Mouse (Mus musculus) lung, postnatal 0 days (tissue): Measurements from ENCODE around the gene Uimc1. TPM values are rescaled to one million over a fixed set of nuclear protein-coding genes. Genes with fewer than 3 reads are reported as not detected.

Experiments
- ATAC-seq: fragments of 200-750 bp; cut with Nextera tagmentation; 2 replicates; pipeline ENCODE4 v1.8.0; 2017; ENCODE audit warnings: moderate library complexity
- DNase-seq: peaks from one replicate; pipeline ENCODE4 v3.0.0-alpha.2; 2016; ENCODE audit warnings: low spot score
- H3K27ac ChIP-seq: fragments of 300-500 bp; sonication (generic); 2 replicates; pipeline ENCODE4 v1.5.1; 2014; ENCODE audit warnings: antibody characterized with exemption, mild to moderate bottlenecking, low read length, mixed read lengths
- H3K27me3 ChIP-seq: fragments of 300-500 bp; sonication (generic); replicated peaks from 2 replicates; pipeline ENCODE4 v1.6.1; 2014; ENCODE audit warnings: low read length, mixed read lengths; ENCODE audit not compliant: insufficient read depth
- H3K36me3 ChIP-seq: fragments of 300-500 bp; sonication (generic); 2 replicates; pipeline ENCODE4 v1.6.1; 2014; ENCODE audit warnings: low read length, mixed read lengths; ENCODE audit not compliant: insufficient read depth
- H3K4me1 ChIP-seq: fragments of 300-500 bp; sonication (generic); 2 replicates; pipeline ENCODE4 v1.6.1; 2014; ENCODE audit warnings: antibody characterized with exemption, low read depth, low read length, mixed read lengths; ENCODE audit not compliant: insufficient read depth
- H3K4me2 ChIP-seq: fragments of 300-500 bp; sonication (generic); replicated peaks from 2 replicates; pipeline ENCODE4 v1.6.1; 2014; ENCODE audit warnings: low read depth, mild to moderate bottlenecking, low read length, moderate library complexity, mixed read lengths
- H3K4me3 ChIP-seq: fragments of 300-500 bp; sonication (generic); 2 replicates; pipeline ENCODE4 v1.5.1; 2014; ENCODE audit warnings: low read depth, low read length
- H3K9ac ChIP-seq: fragments of 300-500 bp; sonication (generic); replicated peaks from 2 replicates; pipeline ENCODE4 v1.6.1; 2014; ENCODE audit warnings: low read depth, mild to moderate bottlenecking
- H3K9me3 ChIP-seq: fragments of 300-500 bp; sonication (generic); 2 replicates; pipeline ENCODE4 v1.6.1; 2016; ENCODE audit warnings: low read length, mixed read lengths
- CTCF ChIP-seq: IDR thresholded peaks from 2 replicates; pipeline ENCODE4 v1.5.1; 2016; ENCODE audit warnings: antibody characterized with exemption, mild to moderate bottlenecking
- EP300 ChIP-seq: IDR thresholded peaks from 2 replicates; pipeline ENCODE4 v1.6.1; 2016; ENCODE audit warnings: antibody characterized with exemption, mild to moderate bottlenecking, control low read depth
- WGBS: fragments of 180-500 bp; shearing (Covaris S2); extraction: QIAGEN DNeasy Blood & Tissue Kit; methylation state at CpG from one replicate; pipeline ENCODE4 v1.1.7; 2014; 5-methylcytosine and 5-hydroxymethylcytosine counted together
- polyA plus RNA-seq: library from polyadenylated mRNA; unstranded; fragments of >200 nt; fragmentation: Nextera tagmentation; extraction: Ambion mirVana; gene quantifications from 2 replicates; pipeline ENCODE4 v1.2.1, GENCODE M21; 2015

Gene Uimc1
- polyA plus RNA-seq, 1 experiment from 2014 or later = 21.6 TPM

GRCm38 (mm10) chr13:55017154-55017897, 82.8 kb downstream of the Uimc1 start:
- ATAC-seq = no peak
- no peak overlapping the region for H3K4me3 ChIP-seq
- H3K36me3 ChIP-seq = no peaks in the 10 kb centered on the region
- WGBS = 65% methylated on average over 12 of the region's 12 CpGs
- no peak overlapping the region for H3K9ac ChIP-seq
- H3K4me2 ChIP-seq = no peak overlapping the region
- H3K27me3 ChIP-seq = no peaks in the 10 kb centered on the region
- no peaks in the 10 kb centered on the region for H3K4me1 ChIP-seq
- TF ChIP-seq CTCF = no peak
- no peak for TF ChIP-seq EP300
- H3K27ac ChIP-seq = no peak overlapping the region
- no peaks in the 10 kb centered on the region for H3K9me3 ChIP-seq
- peak; percentile 9 for DNase-seq

GRCm38 (mm10) chr13:55014451-55014850, 85.6 kb downstream of the Uimc1 start:
- H3K27ac ChIP-seq = no peak overlapping the region
- H3K9ac ChIP-seq = no peak overlapping the region
- DNase-seq (no peak), ATAC-seq (no peak)
- H3K4me1 ChIP-seq = no peaks in the 10 kb centered on the region
- 62% methylated on average over 9 of the region's 9 CpGs for WGBS
- no peaks in the 10 kb centered on the region for H3K36me3 ChIP-seq
- H3K4me3 ChIP-seq = no peak overlapping the region
- no peak overlapping the region for H3K4me2 ChIP-seq
- TF ChIP-seq EP300 (no peak), CTCF (no peak)
- no peaks in the 10 kb centered on the region for H3K9me3 ChIP-seq
- no peaks in the 10 kb centered on the region for H3K27me3 ChIP-seq

- H3K36me3 ChIP-seq = no peaks in the 10 kb centered on the region
Measured at GRCm38 (mm10) chr13:55013702-55014344, 86.3 kb downstream of the Uimc1 start.

GRCm38 (mm10) chr13:55011981-55012478, 88.1 kb downstream of the Uimc1 start:
- 4% methylated on average over 14 of the region's 14 CpGs for WGBS
- Histone ChIP-seq H3K4me2 (no peak overlapping the region), H3K27ac (no peak overlapping the region), H3K9me3 (no peaks in the 10 kb centered on the region), H3K4me3 (no peak overlapping the region), H3K4me1 (no peaks in the 10 kb centered on the region), H3K36me3 (no peaks in the 10 kb centered on the region), H3K9ac (no peak overlapping the region), H3K27me3 (no peaks in the 10 kb centered on the region)
- TF ChIP-seq CTCF (peak; percentile 50), EP300 (no peak)
- DNase-seq (no peak), ATAC-seq (peak; percentile 25; the same call in 1 of the 2 replicates)

More at GRCm38 (mm10) chr13:55013702-55014344, 86.3 kb downstream of the Uimc1 start:
- no peak overlapping the region for H3K9ac ChIP-seq
- DNase-seq (peak; percentile 12), ATAC-seq (no peak)
- H3K4me1 ChIP-seq = no peaks in the 10 kb centered on the region
- H3K27ac ChIP-seq = no peak overlapping the region
- WGBS = 38% methylated on average over 9 of the region's 9 CpGs
- no peaks in the 10 kb centered on the region for H3K9me3 ChIP-seq
- H3K4me2 ChIP-seq = no peak overlapping the region
- no peaks in the 10 kb centered on the region for H3K27me3 ChIP-seq
- no peak overlapping the region for H3K4me3 ChIP-seq
- TF ChIP-seq CTCF (peak; percentile 40), EP300 (no peak)

- Histone ChIP-seq H3K27ac (no peak overlapping the region), H3K4me1 (no peaks in the 10 kb centered on the region), H3K36me3 (no peaks in the 10 kb centered on the region), H3K9me3 (no peaks in the 10 kb centered on the region), H3K4me3 (no peak overlapping the region), H3K4me2 (no peak overlapping the region), H3K27me3 (no peaks in the 10 kb centered on the region), H3K9ac (no peak overlapping the region)
- WGBS = 83% methylated on average over 14 of the region's 15 CpGs
- no peak for DNase-seq
- no peak for ATAC-seq
- TF ChIP-seq EP300 (no peak), CTCF (no peak)
Measured at GRCm38 (mm10) chr13:55011103-55011502, 89.0 kb downstream of the Uimc1 start.

GRCm38 (mm10) chr13:55008589-55008988, 91.5 kb downstream of the Uimc1 start:
- H3K36me3 ChIP-seq = no peaks in the 10 kb centered on the region
- H3K27ac ChIP-seq = no peak overlapping the region
- DNase-seq (no peak), ATAC-seq (no peak)
- no peaks in the 10 kb centered on the region for H3K27me3 ChIP-seq
- H3K4me2 ChIP-seq = no peak overlapping the region
- TF ChIP-seq EP300 = no peak
- no peak for TF ChIP-seq CTCF
- WGBS = 81% methylated on average over 6 of the region's 6 CpGs
- H3K9ac ChIP-seq = no peak overlapping the region
- no peak overlapping the region for H3K4me3 ChIP-seq
- H3K9me3 ChIP-seq = no peaks in the 10 kb centered on the region
- peaks cover 10% of the 10 kb centered on the region; the same call in 1 of the 2 replicates for H3K4me1 ChIP-seq
